Mouse (Mus musculus) 3134 (cell line): Measurements from ENCODE around the gene Gm10324.
"Not testable (repeated sequence)": the region's sequence is repeated elsewhere in the genome, so short reads cannot be mapped to it uniquely, and the experiment has no call there.

ENCODE experiments used
- DNase-seq: peaks from one replicate; pipeline ENCODE4 v3.0.0-alpha.2; 2011; ENCODE audit warnings: low spot score; ENCODE audit not compliant: insufficient read length; ENCODE audit errors: extremely low read depth

The Gm10324 gene

GRCm38 (mm10) chr13:66119247-66119646 lies at the start of gene Gm10324:
Gm10324 (plus strand) TSS chr13:66119547.
- DNase-seq, result not testable (repeated sequence)
